Mouse (Mus musculus): ENCODE results near the gene Cyb5d2. TPM values are rescaled to one million over a fixed set of nuclear protein-coding genes. Genes with fewer than 3 reads are reported as not detected.
"Not testable (repeated sequence)": the region's sequence is repeated elsewhere in the genome, so short reads cannot be mapped to it uniquely, and the experiment has no call there.

Gene Cyb5d2
- polyA plus RNA-seq, 1 experiment from 2014 or later = 6.7 TPM

- whole genome bisulfite sequencing = 83% methylated on average over 1 of the region's 1 CpGs
- no peaks in the 10 kb centered on the region for H3K27me3 ChIP-seq (ENCODE audit: insufficient read depth, low read length)
Measured at GRCm38 (mm10) chr11:72760781-72761180, 35.2 kb downstream of the Cyb5d2 start.

GRCm38 (mm10) chr11:72759581-72759980 is 36.4 kb downstream of the Cyb5d2 start:
- no peak for ATAC-seq (ENCODE audit: low FRiP score, low TSS enrichment)
- Histone ChIP-seq H3K27me3 (ENCODE audit: insufficient read depth, low read length) (no peaks in the 10 kb centered on the region), H3K9ac (replicated peaks; ENCODE audit: low read length) (no peak overlapping the region), H3K4me3 (ENCODE audit: low read length) (no peak overlapping the region), H3K4me2 (replicated peaks; ENCODE audit: low read depth, low read length) (no peak overlapping the region), H3K27ac (ENCODE audit: low read length) (no peak overlapping the region), H3K4me1 (ENCODE audit: insufficient read depth, low read length) (no peaks in the 10 kb centered on the region), H3K9me3 (ENCODE audit: low read length) (no peaks in the 10 kb centered on the region), H3K36me3 (ENCODE audit: insufficient read depth, low read length) (peaks cover 80% of the 10 kb centered on the region)
- WGBS = 85% methylated on average over 6 of the region's 6 CpGs

More at GRCm38 (mm10) chr11:72760781-72761180, 35.2 kb downstream of the Cyb5d2 start:
- Histone ChIP-seq H3K4me2 (replicated peaks; ENCODE audit: low read depth, low read length) (no peak overlapping the region), H3K27ac (ENCODE audit: low read length) (no peak overlapping the region), H3K9me3 (ENCODE audit: low read length) (no peaks in the 10 kb centered on the region), H3K4me3 (ENCODE audit: low read length) (no peak overlapping the region), H3K36me3 (ENCODE audit: insufficient read depth, low read length) (peaks cover 74% of the 10 kb centered on the region), H3K4me1 (ENCODE audit: insufficient read depth, low read length) (no peaks in the 10 kb centered on the region), H3K9ac (replicated peaks; ENCODE audit: low read length) (no peak overlapping the region)
- ATAC-seq (ENCODE audit: low FRiP score, low TSS enrichment) = no peak

DNA sequence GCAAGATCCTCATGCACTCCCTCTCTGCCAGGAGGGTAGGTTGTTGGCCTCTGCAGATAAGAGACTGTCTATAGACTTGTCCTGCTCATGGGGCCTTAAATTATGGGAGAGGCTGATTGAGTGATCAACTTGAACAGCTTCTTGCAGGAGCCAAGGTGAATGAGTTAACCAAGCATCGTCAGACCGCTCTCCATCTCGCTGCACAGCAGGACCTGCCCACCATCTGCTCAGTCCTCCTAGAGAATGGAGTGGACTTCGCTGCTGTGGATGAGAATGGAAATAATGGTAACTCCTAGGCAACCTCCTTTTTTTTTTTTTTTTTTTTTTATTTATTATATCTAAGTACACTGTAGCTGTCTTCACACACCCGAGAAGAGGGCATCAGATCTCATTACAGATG is 37.6 kb downstream of the Cyb5d2 start:
- Histone ChIP-seq H3K9ac (replicated peaks; ENCODE audit: low read length) (no peak overlapping the region), H3K4me3 (ENCODE audit: low read length) (no peak overlapping the region), H3K27me3 (ENCODE audit: insufficient read depth, low read length) (no peaks in the 10 kb centered on the region), H3K4me1 (ENCODE audit: insufficient read depth, low read length) (no peaks in the 10 kb centered on the region), H3K36me3 (ENCODE audit: insufficient read depth, low read length) (peaks cover 80% of the 10 kb centered on the region), H3K9me3 (ENCODE audit: low read length) (no peaks in the 10 kb centered on the region), H3K27ac (ENCODE audit: low read length) (no peak overlapping the region), H3K4me2 (replicated peaks; ENCODE audit: low read depth, low read length) (no peak overlapping the region)
- 95% methylated on average over 5 of the region's 5 CpGs for WGBS
- no peak for ATAC-seq (ENCODE audit: low FRiP score, low TSS enrichment)

- Histone ChIP-seq H3K27ac (ENCODE audit: low read length) (no peak overlapping the region), H3K4me1 (ENCODE audit: insufficient read depth, low read length) (no peaks in the 10 kb centered on the region), H3K9me3 (ENCODE audit: low read length) (no peaks in the 10 kb centered on the region), H3K9ac (replicated peaks; ENCODE audit: low read length) (no peak overlapping the region), H3K4me2 (replicated peaks; ENCODE audit: low read depth, low read length) (no peak overlapping the region), H3K36me3 (ENCODE audit: insufficient read depth, low read length) (peaks cover 74% of the 10 kb centered on the region), H3K27me3 (ENCODE audit: insufficient read depth, low read length) (no peaks in the 10 kb centered on the region), H3K4me3 (ENCODE audit: low read length) (no peak overlapping the region)
- WGBS = 46% methylated on average over 2 of the region's 2 CpGs
- no peak for ATAC-seq (ENCODE audit: low FRiP score, low TSS enrichment)
Measured at GRCm38 (mm10) chr11:72751956-72752355, 44.0 kb downstream of the Cyb5d2 start.

DNA sequence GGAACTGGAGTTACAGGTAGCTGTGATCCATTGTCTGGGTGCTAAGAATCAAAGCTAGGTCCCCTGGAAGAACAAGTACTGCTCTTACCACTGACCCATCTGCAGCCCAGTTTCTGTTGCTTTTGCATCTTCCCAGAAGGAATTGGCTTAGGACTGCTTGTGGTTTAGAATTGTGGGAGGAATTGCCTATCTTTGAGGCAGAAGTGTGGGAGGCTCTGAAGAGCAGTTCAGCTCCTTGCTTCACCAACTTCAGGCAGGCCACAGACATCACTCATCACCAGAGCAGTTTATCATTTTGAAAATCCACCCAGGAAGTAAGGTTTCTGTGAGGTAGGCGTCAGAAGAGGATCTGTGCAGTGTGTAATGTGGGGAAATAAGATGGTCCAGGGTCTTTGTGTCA is 56.9 kb downstream of the Cyb5d2 start:
- ATAC-seq (ENCODE audit: low FRiP score, low TSS enrichment) = no peak
- no peaks in the 10 kb centered on the region for H3K27me3 ChIP-seq (ENCODE audit: insufficient read depth, low read length)
- 81% methylated on average over 1 of the region's 1 CpGs for WGBS
- no peaks in the 10 kb centered on the region; the same call in 1 of the 2 replicates for H3K4me1 ChIP-seq (ENCODE audit: insufficient read depth, low read length)
- no peak overlapping the region for H3K4me2 ChIP-seq (replicated peaks; ENCODE audit: low read depth, low read length)
- H3K9me3 ChIP-seq (ENCODE audit: low read length) = no peaks in the 10 kb centered on the region
- H3K4me3 ChIP-seq (ENCODE audit: low read length) = no peak overlapping the region
- H3K36me3 ChIP-seq (ENCODE audit: insufficient read depth, low read length) = peaks cover 37% of the 10 kb centered on the region
- H3K27ac ChIP-seq (ENCODE audit: low read length) = no peak overlapping the region
- no peak overlapping the region for H3K9ac ChIP-seq (replicated peaks; ENCODE audit: low read length)

DNA sequence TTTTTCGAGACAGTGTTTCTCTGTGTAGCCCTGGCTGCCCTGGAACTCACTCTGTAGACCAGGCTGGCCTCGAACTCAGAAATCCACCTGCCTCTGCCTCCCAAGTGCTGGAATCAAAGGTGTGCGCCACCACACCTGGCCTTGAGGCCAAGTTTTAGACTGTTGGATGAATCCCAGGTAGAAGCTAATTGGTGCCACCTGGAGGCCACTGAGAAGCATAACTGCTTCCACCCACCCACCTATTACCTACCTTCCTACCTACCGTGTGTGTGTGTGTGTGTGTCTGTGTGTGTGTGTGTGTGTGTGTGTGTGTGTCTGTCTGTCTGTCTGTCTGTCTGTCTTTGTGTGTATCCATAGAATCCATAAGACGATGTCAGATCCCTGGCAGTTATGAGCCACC is 58.4 kb downstream of the Cyb5d2 start:
- H3K4me3 ChIP-seq (ENCODE audit: low read length); H3K4me1 ChIP-seq (ENCODE audit: insufficient read depth, low read length); H3K9ac ChIP-seq (replicated peaks; ENCODE audit: low read length); H3K4me2 ChIP-seq (replicated peaks; ENCODE audit: low read depth, low read length); H3K9me3 ChIP-seq (ENCODE audit: low read length); H3K27me3 ChIP-seq (ENCODE audit: insufficient read depth, low read length); H3K27ac ChIP-seq (ENCODE audit: low read length); ATAC-seq (ENCODE audit: low FRiP score, low TSS enrichment): not testable (repeated sequence)
- WGBS = 89% methylated on average over 5 of the region's 5 CpGs
- H3K36me3 ChIP-seq (ENCODE audit: insufficient read depth, low read length) = peaks cover 44% of the 10 kb centered on the region

- no peak overlapping the region for H3K27ac ChIP-seq (ENCODE audit: low read length)
- H3K4me1 ChIP-seq (ENCODE audit: insufficient read depth, low read length) = no peaks in the 10 kb centered on the region; the same call in 1 of the 2 replicates
- H3K9ac ChIP-seq (replicated peaks; ENCODE audit: low read length) = no peak overlapping the region
- WGBS = 61% methylated on average over 1 of the region's 1 CpGs
- H3K4me3 ChIP-seq (ENCODE audit: low read length) = no peak overlapping the region
- ATAC-seq (ENCODE audit: low FRiP score, low TSS enrichment) = no peak
- H3K36me3 ChIP-seq (ENCODE audit: insufficient read depth, low read length) = peaks cover 53% of the 10 kb centered on the region
- H3K4me2 ChIP-seq (replicated peaks; ENCODE audit: low read depth, low read length) = no peak overlapping the region
- no peaks in the 10 kb centered on the region for H3K27me3 ChIP-seq (ENCODE audit: insufficient read depth, low read length)
- no peaks in the 10 kb centered on the region for H3K9me3 ChIP-seq (ENCODE audit: low read length)
Measured at GRCm38 (mm10) chr11:72736320-72736719, 59.6 kb downstream of the Cyb5d2 start.

DNA sequence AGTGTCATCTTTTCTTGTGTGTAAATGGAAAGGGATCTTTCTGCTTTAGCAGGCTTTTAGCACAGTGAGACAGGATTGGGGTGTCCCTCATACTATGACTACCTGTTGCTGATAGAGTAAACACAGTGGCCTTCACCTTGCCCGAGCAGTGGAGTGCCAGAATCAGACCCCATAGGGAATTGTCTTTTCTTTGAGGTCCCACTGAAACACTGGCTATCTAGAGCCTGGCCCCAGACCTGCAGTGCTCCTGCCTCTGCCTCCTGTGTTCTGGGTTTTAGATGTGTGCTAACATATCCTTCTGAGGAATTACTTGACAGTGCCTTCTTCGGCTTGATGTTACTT is 60.5 kb downstream of the Cyb5d2 start:
- Histone ChIP-seq H3K9ac (replicated peaks; ENCODE audit: low read length) (no peak overlapping the region), H3K4me1 (ENCODE audit: insufficient read depth, low read length) (no peaks in the 10 kb centered on the region; the same call in 1 of the 2 replicates), H3K4me3 (ENCODE audit: low read length) (no peak overlapping the region), H3K9me3 (ENCODE audit: low read length) (no peaks in the 10 kb centered on the region), H3K27me3 (ENCODE audit: insufficient read depth, low read length) (no peaks in the 10 kb centered on the region), H3K36me3 (ENCODE audit: insufficient read depth, low read length) (peaks cover 57% of the 10 kb centered on the region), H3K4me2 (replicated peaks; ENCODE audit: low read depth, low read length) (no peak overlapping the region), H3K27ac (ENCODE audit: low read length) (0 out of 2 replicates have a peak overlapping the region, but pooled peaks have one; percentile 6)
- 90% methylated on average over 2 of the region's 2 CpGs for WGBS
- no peak for ATAC-seq (ENCODE audit: low FRiP score, low TSS enrichment)

DNA sequence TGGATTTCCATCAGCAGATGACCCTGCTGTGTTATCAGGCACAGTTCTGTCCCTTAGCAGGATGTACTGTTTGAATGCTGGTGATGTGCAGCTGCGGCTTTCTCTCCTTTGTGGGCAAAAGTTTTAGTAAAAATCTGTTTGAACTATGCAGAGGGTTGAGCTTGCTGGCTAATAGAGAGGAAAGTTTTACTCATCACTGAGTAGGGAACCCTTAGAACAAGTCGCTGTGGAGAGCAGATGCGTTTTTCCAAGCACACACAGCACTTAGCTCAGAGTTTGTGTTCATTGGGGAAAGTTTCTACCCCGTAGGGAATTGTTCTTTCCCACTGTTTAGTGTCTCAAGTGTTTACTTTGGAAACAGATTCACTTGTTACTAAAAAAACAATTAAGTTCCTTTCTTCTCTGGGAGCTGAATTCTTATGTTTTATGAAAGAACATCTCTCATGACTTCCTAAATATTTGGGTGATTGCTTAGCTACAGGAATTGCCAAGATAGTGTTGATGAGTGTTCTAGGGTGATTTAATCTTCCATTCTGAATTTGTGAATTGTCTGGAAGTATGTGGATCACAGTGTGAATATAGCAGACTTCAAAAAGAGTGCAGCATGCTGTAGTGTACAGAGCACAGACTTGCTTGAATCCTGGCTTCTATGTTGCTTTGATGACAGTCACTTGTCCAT is 61.0 kb downstream of the Cyb5d2 start:
- 0 out of 2 replicates have a peak overlapping the region, but pooled peaks have one; percentile 6 for H3K27ac ChIP-seq (ENCODE audit: low read length)
- no peak overlapping the region for H3K4me2 ChIP-seq (replicated peaks; ENCODE audit: low read depth, low read length)
- H3K9me3 ChIP-seq (ENCODE audit: low read length) = no peaks in the 10 kb centered on the region
- WGBS = 63% methylated on average over 4 of the region's 4 CpGs
- H3K4me3 ChIP-seq (ENCODE audit: low read length) = no peak overlapping the region
- no peaks in the 10 kb centered on the region for H3K27me3 ChIP-seq (ENCODE audit: insufficient read depth, low read length)
- H3K36me3 ChIP-seq (ENCODE audit: insufficient read depth, low read length) = peaks cover 53% of the 10 kb centered on the region
- ATAC-seq (ENCODE audit: low FRiP score, low TSS enrichment) = no peak
- H3K4me1 ChIP-seq (ENCODE audit: insufficient read depth, low read length) = no peaks in the 10 kb centered on the region; the same call in 1 of the 2 replicates
- no peak overlapping the region for H3K9ac ChIP-seq (replicated peaks; ENCODE audit: low read length)

DNA sequence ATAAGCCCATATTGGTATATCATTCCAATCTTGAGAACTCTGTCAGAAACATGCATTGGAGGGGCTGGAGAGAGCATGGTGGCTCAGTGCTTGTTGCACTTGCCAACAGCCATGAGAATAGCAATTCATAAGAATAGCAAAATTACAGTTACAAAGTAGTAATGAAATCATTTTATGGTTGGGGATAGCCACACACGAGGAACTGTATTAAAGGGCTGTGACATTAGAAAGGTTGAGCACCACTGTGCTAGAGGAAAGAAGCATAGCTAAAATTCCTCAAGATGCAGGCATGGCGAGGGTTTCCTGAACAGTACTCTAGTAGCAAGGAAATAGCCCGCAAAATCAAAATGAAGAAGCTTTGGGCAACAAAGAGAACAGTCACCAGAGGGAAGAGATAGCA is 62.2 kb downstream of the Cyb5d2 start:
- ATAC-seq (ENCODE audit: low FRiP score, low TSS enrichment) = no peak
- no peak overlapping the region for H3K4me3 ChIP-seq (ENCODE audit: low read length)
- H3K36me3 ChIP-seq (ENCODE audit: insufficient read depth, low read length) = peaks cover 46% of the 10 kb centered on the region
- H3K9ac ChIP-seq (replicated peaks; ENCODE audit: low read length) = no peak overlapping the region
- no peaks in the 10 kb centered on the region for H3K27me3 ChIP-seq (ENCODE audit: insufficient read depth, low read length)
- H3K4me2 ChIP-seq (replicated peaks; ENCODE audit: low read depth, low read length) = no peak overlapping the region
- H3K4me1 ChIP-seq (ENCODE audit: insufficient read depth, low read length) = no peaks in the 10 kb centered on the region; the same call in 1 of the 2 replicates
- 86% methylated on average over 3 of the region's 3 CpGs for WGBS
- H3K9me3 ChIP-seq (ENCODE audit: low read length) = no peaks in the 10 kb centered on the region
- H3K27ac ChIP-seq (ENCODE audit: low read length) = no peak overlapping the region

Measured in kidney, embryonic 16.5 days (tissue).